Mouse (Mus musculus) urinary bladder, postnatal 4 days (tissue): ENCODE results near the gene Gpr68.
A peak's percentile ranks its signal among the peaks of the same experiment; 100 is the strongest.

Experiments
- DNase-seq, 2 experiments: peaks; one replicate each; pipeline ENCODE4 v3.0.0; 2021 to 2022; ENCODE audit warnings: low spot score in 2 of 2

Gene Gpr68

GRCm38 (mm10) chr12:100871841-100872240 is 36.2 kb downstream of the Gpr68 start:
- DNase-seq: no peak

GRCm38 (mm10) chr12:100871234-100871633 is 36.8 kb downstream of the Gpr68 start:
- no peak for DNase-seq

GRCm38 (mm10) chr12:100868049-100868622 is 39.9 kb downstream of the Gpr68 start:
- no peak for DNase-seq

GRCm38 (mm10) chr12:100867097-100867496 is 40.9 kb downstream of the Gpr68 start:
- DNase-seq: no peak

GRCm38 (mm10) chr12:100865509-100866078 is 42.4 kb downstream of the Gpr68 start:
- DNase-seq: no peak

GRCm38 (mm10) chr12:100865072-100865471 is 42.9 kb downstream of the Gpr68 start:
- no peak for DNase-seq

GRCm38 (mm10) chr12:100862856-100863446 is 45.0 kb downstream of the Gpr68 start:
- DNase-seq: no peak

- DNase-seq: no peak
Observed at GRCm38 (mm10) chr12:100862272-100862671, 45.7 kb downstream of the Gpr68 start.

GRCm38 (mm10) chr12:100857791-100858190 is 50.2 kb downstream of the Gpr68 start:
- DNase-seq: no peak

GRCm38 (mm10) chr12:100856337-100856736 is 51.7 kb downstream of the Gpr68 start:
- DNase-seq: no peak

- no peak for DNase-seq
Observed at GRCm38 (mm10) chr12:100852370-100852769, 55.6 kb downstream of the Gpr68 start.

GRCm38 (mm10) chr12:100849421-100850138 is 58.4 kb downstream of the Gpr68 start:
- DNase-seq: peak in 1 of 2 experiments; percentile 51

GRCm38 (mm10) chr12:100847437-100848080 is 60.4 kb downstream of the Gpr68 start:
- peak in 1 of 2 experiments; percentile 42 for DNase-seq

GRCm38 (mm10) chr12:100846566-100846965 is 61.4 kb downstream of the Gpr68 start:
- peak in 1 of 2 experiments; percentile 44 for DNase-seq

GRCm38 (mm10) chr12:100845829-100846228 is 62.2 kb downstream of the Gpr68 start:
- peak in 1 of 2 experiments; percentile 19 for DNase-seq

- peak in 1 of 2 experiments; percentile 53 for DNase-seq
Observed at GRCm38 (mm10) chr12:100844546-100844945, 63.5 kb downstream of the Gpr68 start.

- no peak for DNase-seq
Observed at GRCm38 (mm10) chr12:100843171-100843570, 64.8 kb downstream of the Gpr68 start.

- DNase-seq: peak; percentile 65 to 79
Observed at GRCm38 (mm10) chr12:100841211-100841792, 66.7 kb downstream of the Gpr68 start.

- DNase-seq: no peak
Observed at GRCm38 (mm10) chr12:100839926-100840325, 68.1 kb downstream of the Gpr68 start.

- no peak for DNase-seq
Observed at GRCm38 (mm10) chr12:100839079-100839600, 68.9 kb downstream of the Gpr68 start.

- no peak for DNase-seq
Observed at GRCm38 (mm10) chr12:100837208-100837607, 70.8 kb downstream of the Gpr68 start.
